Mouse (Mus musculus): ENCODE data around the gene H2-Eb1. TPM values are rescaled to one million over a fixed set of nuclear protein-coding genes. Genes with fewer than 3 reads are reported as not detected.
A peak's percentile ranks its signal among the peaks of the same experiment; 100 is the strongest.

The H2-Eb1 gene
- total RNA-seq, 2 experiments from 2014 or later, result 2.8 to 3.7 TPM

DNA sequence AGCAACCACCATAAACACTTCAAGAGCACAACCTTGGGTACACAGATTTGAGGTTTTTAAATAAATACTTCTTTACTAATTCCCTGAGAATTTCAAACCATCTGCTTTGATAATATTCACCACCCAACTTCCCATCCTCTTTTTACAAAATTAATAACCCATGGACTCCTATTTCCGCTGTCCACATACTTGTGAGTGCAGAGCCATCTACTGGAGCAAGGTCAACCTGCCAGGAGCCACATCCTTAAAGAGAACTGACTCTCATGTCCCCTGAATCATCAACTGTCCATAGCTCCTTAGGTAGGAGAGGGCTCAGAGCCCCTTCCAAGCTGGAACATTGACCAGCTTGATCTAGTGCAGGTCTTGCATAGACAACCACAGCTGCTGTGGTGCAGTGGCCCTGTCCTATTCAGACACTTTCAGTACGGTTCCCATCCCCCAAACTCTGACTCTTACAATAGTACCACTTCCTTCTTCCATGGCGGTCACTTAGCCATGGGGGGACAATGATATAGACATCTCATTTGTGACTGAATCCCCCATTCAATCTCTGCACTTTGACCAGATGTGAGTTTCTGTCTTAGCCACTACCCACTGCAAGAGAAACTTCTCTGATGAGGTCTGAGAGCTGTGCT is 58.1 kb downstream of the H2-Eb1 start:
- intact Hi-C loops (cut with DNase I; ENCODE audit: low total_unique reads), result no loop called here
- no peak for DNase-seq

DNA sequence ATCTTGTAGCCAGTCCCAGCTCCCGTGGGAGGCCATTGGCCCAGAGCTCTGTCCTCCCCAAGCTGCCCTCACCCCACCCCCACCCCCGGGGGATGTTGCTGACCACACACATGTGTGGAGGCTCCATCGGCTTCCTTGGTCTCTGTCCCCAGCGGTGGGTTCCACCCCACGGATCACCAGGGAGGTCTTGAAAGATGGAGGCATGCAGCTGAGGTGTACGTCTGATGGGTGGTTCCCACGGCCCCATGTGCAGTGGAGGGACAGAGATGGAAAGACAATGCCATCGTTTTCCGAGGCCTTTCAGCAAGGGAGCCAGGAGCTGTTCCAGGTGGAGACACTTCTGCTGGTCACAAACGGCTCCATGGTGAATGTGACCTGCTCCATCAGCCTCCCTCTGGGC is 59.4 kb downstream of the H2-Eb1 start:
- DNase-seq, result peak; percentile 11
- intact Hi-C loops (cut with DNase I; ENCODE audit: low total_unique reads), result no loop called here

Other genes with a start within 250 kb of the H2-Eb1 start
- not detected for gene H2-Oa, start 213.5 kb upstream of the H2-Eb1 start, total RNA-seq (2021)
- 1 to 10 TPM; 2.3 to 3.6 TPM for gene H2-DMa, start 186.3 kb upstream of the H2-Eb1 start, total RNA-seq (2021)
- 10 to 100 TPM; 75.2 to 75.5 TPM for gene Brd2, start 183.2 kb upstream of the H2-Eb1 start, total RNA-seq (2021)
- under 1 TPM; 0.45 to 0.47 TPM for gene H2-DMb2, start 162.6 kb upstream of the H2-Eb1 start, total RNA-seq (2021)
- gene H2-DMb1, start 152.8 kb upstream of the H2-Eb1 start, total RNA-seq (2021), result 1 to 10 TPM; 1.0 to 1.4 TPM
- 1 to 10 TPM; 1.7 to 2.6 TPM for gene Tap1, start 118.3 kb upstream of the H2-Eb1 start, total RNA-seq (2021)
- gene Psmb9, start 118.1 kb upstream of the H2-Eb1 start, total RNA-seq (2021), result 1 to 10 TPM; 1.8 to 2.0 TPM
- 1 to 10 TPM; 2.9 to 3.4 TPM for gene Psmb8, start 108.1 kb upstream of the H2-Eb1 start, total RNA-seq (2021)
- gene Tap2, start 102.3 kb upstream of the H2-Eb1 start, total RNA-seq (2021), result 1 to 10 TPM; 4.7 to 5.3 TPM
- gene H2-Ob, start 67.0 kb upstream of the H2-Eb1 start, total RNA-seq (2021), result under 1 TPM in 1 of 2 experiments, not detected in 1; 0.13 TPM
- gene H2-Ab1, start 48.2 kb upstream of the H2-Eb1 start, total RNA-seq (2021), result 1 to 10 TPM; 2.8 to 3.1 TPM
- 1 to 10 TPM; 2.8 to 3.9 TPM for gene H2-Aa, start 18.0 kb upstream of the H2-Eb1 start, total RNA-seq (2021)
- gene H2-Eb2, start 19.8 kb downstream of the H2-Eb1 start, total RNA-seq (2021), result not detected
- gene Btnl2, start 49.0 kb downstream of the H2-Eb1 start, total RNA-seq (2021), result under 1 TPM; 0.39 to 0.42 TPM
- gene Btnl1, start 71.3 kb downstream of the H2-Eb1 start, total RNA-seq (2021), result not detected
- gene BC051142, start 93.0 kb downstream of the H2-Eb1 start, total RNA-seq (2021), result under 1 TPM in 1 of 2 experiments, not detected in 1; 0.21 TPM
- not detected for gene Btnl4, start 171.5 kb downstream of the H2-Eb1 start, total RNA-seq (2021)
- gene Btnl6, start 211.5 kb downstream of the H2-Eb1 start, total RNA-seq (2021), result not detected